Mouse (Mus musculus) activated CD4-positive, CD25-positive, alpha-beta regulatory T cell, adult 4 months (primary cell): Measurements from ENCODE around the gene Slc5a7. TPM values are rescaled to one million over a fixed set of nuclear protein-coding genes. Genes with fewer than 3 reads are reported as not detected.

Experiments
- ATAC-seq: one replicate; pipeline ENCODE4 v1.8.0; 2017
- polyA plus RNA-seq, 2 experiments: library from polyadenylated mRNA; unstranded; fragments of 100-300 nt; shearing (Covaris generic); gene quantifications; one replicate each; pipeline ENCODE4 v1.2.1; 2017

Gene Slc5a7
- polyA plus RNA-seq, result not detected

GRCm38 (mm10) chr17:54298934-54299333, at the start of gene Slc5a7:
Gene Slc5a7 (minus strand): TSS chr17:54299034.
- no peak for ATAC-seq

DNA sequence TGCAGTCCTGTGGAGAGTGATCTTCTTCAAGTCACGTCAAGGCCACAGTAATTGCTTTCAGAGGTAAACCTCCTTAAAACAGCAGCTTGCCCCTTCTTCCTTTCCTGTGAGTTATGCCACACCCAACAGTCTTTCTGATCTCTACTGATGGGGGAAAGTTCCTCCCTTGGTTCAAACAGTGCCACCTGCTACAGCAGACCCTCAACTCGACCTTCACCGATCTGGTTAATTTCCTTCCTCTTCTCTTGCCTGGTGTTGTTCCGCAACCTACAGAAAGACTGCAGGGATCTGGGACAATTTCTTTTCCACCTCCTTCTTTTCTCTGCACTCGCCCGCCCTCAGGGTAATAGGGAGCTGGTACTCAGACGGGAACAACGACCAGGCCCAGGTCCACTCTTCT, 48.8 kb upstream of the Slc5a7 start:
- ATAC-seq, result no peak

DNA sequence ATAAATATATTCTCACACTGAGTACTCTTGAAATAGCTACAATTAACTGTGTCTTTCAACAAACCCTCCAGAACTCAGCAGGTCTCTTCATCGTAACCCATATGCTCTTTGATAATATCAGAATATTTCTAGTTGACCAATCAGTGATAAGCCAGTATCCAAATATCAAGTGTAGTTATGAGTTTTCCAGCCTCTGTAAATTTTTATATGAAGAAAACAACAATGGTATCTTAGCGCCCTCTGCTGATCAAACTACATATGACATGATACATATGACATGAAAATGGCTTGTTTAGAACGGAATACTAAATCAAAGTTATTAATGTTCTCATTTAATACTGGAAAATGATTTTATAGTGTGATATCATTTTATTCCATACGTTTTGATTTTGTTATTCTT, 44.6 kb upstream of the Slc5a7 start:
- no peak for ATAC-seq

DNA sequence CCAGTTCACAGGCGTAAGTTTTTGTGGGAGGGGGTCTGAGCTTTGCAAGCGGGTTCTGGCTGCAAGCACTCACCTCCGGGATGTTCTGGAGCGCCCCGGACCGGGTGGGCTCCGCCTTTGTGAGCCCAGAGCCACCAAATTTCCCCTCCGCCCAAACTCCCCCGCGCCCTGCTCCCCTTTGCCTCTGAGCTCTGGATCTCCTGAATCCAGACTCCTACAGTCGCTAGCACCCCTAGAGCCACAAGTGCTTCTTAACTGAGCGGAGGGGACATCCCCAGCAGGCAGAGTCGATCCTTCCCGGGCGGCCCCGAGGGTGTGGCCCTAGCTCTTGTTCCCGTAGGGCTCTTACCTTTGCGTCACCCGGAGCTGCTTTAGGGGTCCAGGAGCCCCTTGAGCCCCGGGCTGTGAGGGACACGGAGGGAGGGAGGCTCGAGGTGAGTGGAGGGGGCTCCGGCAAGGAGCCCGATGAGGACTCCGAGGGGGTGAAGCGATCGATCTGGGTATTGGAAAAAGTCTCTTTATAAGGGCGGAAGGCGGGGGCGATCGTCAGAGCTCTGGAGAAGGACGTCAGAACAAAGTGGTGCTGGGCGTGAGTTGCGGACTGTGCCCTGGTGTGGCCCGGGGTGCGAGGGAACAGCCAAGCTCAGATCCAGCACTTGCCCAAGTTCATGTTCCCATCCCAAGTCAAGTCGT, 456 bp downstream of the Slc5a7 start:
- no peak for ATAC-seq

GRCm38 (mm10) chr17:54250783-54251182, 48.1 kb downstream of the Slc5a7 start:
- no peak for ATAC-seq

GRCm38 (mm10) chr17:54243650-54244300, 55.1 kb downstream of the Slc5a7 start:
- no peak for ATAC-seq

DNA sequence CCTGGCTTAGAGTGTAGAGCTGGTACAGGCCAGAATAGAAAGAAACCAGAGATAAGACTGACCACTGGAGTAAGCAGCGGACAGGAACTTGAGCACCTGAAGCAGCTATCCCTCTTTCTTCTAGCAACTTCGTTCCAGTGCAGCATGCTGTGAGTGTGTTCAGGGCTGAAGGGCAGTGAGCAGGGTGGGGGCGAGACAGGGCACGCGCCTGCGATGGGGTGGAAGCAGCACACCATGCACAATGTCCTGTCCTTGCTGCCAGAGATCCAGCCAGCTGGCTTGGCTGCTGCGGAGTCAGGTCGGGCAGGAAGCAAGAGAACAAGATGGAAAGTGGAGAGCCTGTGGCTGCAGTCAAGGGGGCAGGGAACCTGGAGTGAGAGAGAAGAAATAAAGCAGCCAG, 59.4 kb downstream of the Slc5a7 start:
- ATAC-seq, result no peak
